Mouse (Mus musculus) retina, postnatal 7 days (tissue): ENCODE measurements around the gene Fam19a1.
"Not testable (repeated sequence)": the region's sequence is repeated elsewhere in the genome, so short reads cannot be mapped to it uniquely, and the experiment has no call there.

Source experiments
- DNase-seq: peaks from one replicate; pipeline ENCODE4 v3.0.0-alpha.2; 2012; ENCODE audit warnings: low read depth, low spot score

Gene Fam19a1

GRCm38 (mm10) chr6:96112854-96113253 is at the start of gene Fam19a1:
Gene Fam19a1, plus strand, starts transcription at chr6:96113154.
- DNase-seq: no peak

- no peak for DNase-seq
Observed at GRCm38 (mm10) chr6:96071080-96071479, 41.9 kb upstream of the Fam19a1 start.

- DNase-seq: no peak
Observed at GRCm38 (mm10) chr6:96071567-96071966, 41.4 kb upstream of the Fam19a1 start.

DNA sequence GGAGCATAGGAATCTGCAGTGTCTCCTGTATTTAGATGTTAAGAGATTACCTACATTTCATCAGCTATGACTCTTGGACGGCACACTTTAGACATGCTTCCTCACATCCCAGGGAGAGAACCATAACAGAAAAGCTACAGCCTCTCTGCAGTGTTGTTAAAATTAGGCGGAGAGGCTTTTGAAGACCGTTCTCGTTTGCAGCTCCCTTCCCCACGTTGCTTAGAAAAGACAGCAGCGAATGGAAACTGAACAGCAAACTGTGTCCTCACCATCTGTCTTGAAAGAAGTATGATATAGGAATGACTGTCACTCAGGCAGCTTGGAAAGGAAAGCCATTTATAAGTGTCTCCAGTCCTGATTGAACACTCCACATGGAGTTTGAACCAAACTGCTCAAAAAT is 23.0 kb upstream of the Fam19a1 start:
- no peak for DNase-seq

- DNase-seq: no peak
Observed at GRCm38 (mm10) chr6:96093716-96094115, 19.2 kb upstream of the Fam19a1 start.

DNA sequence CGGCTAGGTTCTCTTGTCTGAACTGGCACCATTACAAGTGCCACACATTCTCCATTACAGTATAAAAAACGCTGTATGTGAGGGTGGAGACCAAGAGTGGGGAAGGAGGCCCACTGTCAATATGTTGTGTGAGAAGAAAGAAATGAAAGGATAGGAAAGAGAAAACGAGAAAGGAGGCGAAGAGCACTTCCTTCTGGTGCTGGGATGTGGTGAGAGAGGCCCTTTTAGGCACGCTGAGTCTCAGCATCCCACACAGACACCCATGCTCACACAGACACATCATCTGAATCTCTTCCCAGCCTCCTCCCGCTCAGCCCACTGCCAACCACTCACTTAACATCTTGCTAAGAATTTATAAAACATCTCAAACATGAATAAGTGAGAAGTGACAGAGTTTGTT is 14.7 kb upstream of the Fam19a1 start:
- no peak for DNase-seq

- DNase-seq: no peak
Observed at GRCm38 (mm10) chr6:96111656-96112055, 1.3 kb upstream of the Fam19a1 start.

GRCm38 (mm10) chr6:96114151-96114550 is 1.2 kb downstream of the Fam19a1 start:
- DNase-seq: no peak

- no peak for DNase-seq
Observed at GRCm38 (mm10) chr6:96116148-96116533, 3.2 kb downstream of the Fam19a1 start.

GRCm38 (mm10) chr6:96116534-96117272 is 3.7 kb downstream of the Fam19a1 start:
- peak; percentile 28 for DNase-seq

GRCm38 (mm10) chr6:96143326-96143725 is 30.4 kb downstream of the Fam19a1 start:
- no peak for DNase-seq

DNA sequence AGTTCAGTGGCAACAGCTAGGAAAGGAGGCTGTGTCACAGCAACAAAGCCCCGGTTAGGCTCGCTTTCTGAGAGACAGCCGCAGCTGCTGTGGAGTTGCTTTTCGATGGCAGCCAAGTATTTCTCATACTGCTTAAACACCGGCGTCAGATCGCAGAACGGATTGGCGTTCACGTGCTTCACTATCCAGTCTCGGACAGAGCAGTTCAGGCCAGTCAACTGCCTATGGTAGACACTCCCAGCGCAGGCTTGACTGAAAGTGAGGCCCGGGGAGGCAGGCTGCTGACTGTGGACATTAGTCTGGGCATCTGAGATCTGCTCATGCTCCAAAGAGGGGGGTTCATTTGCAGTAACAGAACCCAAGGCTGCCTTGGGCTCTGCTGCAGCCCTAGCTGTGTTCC is 52.4 kb downstream of the Fam19a1 start:
- no peak for DNase-seq

- DNase-seq: no peak
Observed at GRCm38 (mm10) chr6:96165818-96166379, 52.9 kb downstream of the Fam19a1 start, which contains the start of gene 1700123L14Rik. Gene 1700123L14Rik, minus strand, starts transcription at chr6:96166243.

DNA sequence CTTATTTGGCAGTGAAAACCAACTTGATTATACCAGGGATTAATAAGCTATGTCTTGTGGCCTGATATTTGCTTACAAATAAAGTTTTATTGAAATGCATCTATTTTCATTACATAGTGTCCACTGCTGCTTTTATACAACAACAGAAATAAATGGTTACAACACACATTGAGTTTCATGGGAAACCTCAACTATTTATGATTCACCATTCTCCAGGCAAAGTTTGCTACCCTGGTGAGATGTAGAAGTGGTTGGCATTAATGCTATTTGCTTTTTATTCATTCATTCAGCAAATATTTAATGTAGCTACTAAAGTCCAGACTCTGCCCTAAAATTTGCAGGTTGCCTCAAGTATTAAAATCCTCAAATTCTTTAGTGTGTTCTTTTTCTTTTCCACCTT is 54.1 kb downstream of the Fam19a1 start:
- no peak for DNase-seq

GRCm38 (mm10) chr6:96173681-96174080 is 60.7 kb downstream of the Fam19a1 start:
- no peak for DNase-seq

- DNase-seq: no peak
Observed at GRCm38 (mm10) chr6:96178530-96178929, 65.6 kb downstream of the Fam19a1 start.

GRCm38 (mm10) chr6:96183392-96183791 is 70.4 kb downstream of the Fam19a1 start:
- peak; percentile 21 for DNase-seq

- DNase-seq: no peak
Observed at GRCm38 (mm10) chr6:96186517-96186916, 73.6 kb downstream of the Fam19a1 start.

GRCm38 (mm10) chr6:96198991-96199390 is 86.0 kb downstream of the Fam19a1 start:
- not testable (repeated sequence) for DNase-seq

GRCm38 (mm10) chr6:96205395-96205794 is 92.4 kb downstream of the Fam19a1 start:
- no peak for DNase-seq

GRCm38 (mm10) chr6:96234806-96235205 is 121.9 kb downstream of the Fam19a1 start:
- DNase-seq: no peak

DNA sequence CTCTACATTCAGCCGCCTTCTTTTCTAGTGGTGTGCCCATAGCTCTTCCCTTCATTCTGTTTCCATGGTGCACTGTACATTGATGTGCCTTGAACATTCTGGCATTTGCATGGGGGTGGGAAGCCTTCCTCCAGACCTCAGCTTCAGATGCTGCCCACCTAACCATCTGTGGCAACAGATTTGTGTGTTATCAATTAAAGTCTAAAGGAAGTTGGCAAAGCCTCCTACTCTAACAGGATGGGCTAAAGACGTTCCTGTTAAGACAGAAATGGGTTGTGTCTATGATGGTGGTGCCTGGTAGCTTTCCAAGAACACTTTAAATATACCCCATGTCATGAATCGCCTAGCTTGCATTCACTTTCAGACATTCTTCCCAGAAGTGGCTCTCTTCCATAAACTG is 131.4 kb downstream of the Fam19a1 start:
- DNase-seq: no peak

- DNase-seq: no peak
Observed at GRCm38 (mm10) chr6:96252001-96252400, 139.0 kb downstream of the Fam19a1 start.
